Mouse (Mus musculus): ENCODE measurements around the gene P2ry13. TPM values are rescaled to one million over a fixed set of nuclear protein-coding genes. Genes with fewer than 3 reads are reported as not detected.
A peak's percentile ranks its signal among the peaks of the same experiment; 100 is the strongest.

The P2ry13 gene
- polyA plus RNA-seq (2015; fragmentation: Nextera tagmentation; extraction: Ambion mirVana), result 0.63 and 0.73 TPM in 2 replicates

GRCm38 (mm10) chr3:59210727-59211126 is at the start of gene P2ry13:
TSS of gene P2ry13 (minus strand) at chr3:59210882.
- H3K27me3 ChIP-seq, result no peaks in the 10 kb centered on the region
- H3K36me3 ChIP-seq, result no peaks in the 10 kb centered on the region
- no peaks in the 10 kb centered on the region for H3K9me3 ChIP-seq (replicated peaks)
- H3K4me3 ChIP-seq (replicated peaks), result no peak within 1 kb of the TSS
- no peak for ATAC-seq (replicated peaks; ENCODE audit: low FRiP score)
- H3K4me1 ChIP-seq, result peaks cover 5% of the 10 kb centered on the region
- no peak within 1 kb of the TSS for H3K9ac ChIP-seq
- no peak within 1 kb of the TSS for H3K27ac ChIP-seq
- H3K4me2 ChIP-seq, result no peak within 1 kb of the TSS
- 91% methylated on average over 6 of the region's 6 CpGs for WGBS

DNA sequence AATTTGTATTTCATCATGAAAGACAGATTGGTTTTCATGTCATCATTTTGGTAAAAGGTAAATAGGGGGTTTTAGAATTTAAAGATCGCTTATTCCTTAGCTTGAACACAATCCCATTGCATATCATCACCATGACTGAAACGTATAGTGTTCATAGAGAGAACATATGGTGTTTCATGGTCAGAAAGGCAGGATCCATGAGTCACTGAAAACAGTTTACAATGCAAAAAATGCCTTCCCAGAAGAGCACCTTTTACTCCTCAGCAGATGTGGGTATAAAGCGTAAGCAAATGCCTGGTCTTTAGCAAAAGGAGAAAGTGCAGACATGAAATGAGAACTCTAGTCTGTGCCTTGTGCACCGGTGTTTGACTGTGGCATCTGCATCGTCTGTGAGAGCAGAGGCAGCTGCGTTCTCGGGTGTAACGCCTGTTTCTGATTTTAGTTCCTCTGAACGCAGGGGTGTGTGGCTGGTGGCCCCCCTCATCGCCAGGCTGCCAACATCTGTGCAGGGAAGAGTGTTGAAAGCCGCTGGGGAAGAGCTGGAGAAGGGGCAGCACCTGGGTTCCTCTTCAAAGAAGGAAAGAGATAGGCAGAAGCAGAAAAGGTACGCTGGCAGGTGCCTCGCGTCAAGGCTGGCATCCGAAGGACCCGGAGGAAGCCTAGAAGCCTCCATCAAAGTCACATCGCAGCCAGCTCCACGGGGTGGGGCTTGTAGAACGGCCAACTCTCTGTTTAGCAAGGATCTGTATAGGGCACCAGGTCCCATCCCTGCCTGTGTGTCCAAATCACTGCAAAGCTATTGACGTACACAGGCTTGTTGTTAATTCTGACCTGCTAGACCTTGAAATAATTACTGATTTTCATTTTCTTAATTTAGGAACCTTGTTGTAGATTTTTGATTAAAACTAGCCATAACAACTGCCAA is 47.3 kb upstream of the P2ry13 start:
- 0 out of 2 replicates have a peak, but pooled peaks cover 6% of the 10 kb centered on the region for H3K4me1 ChIP-seq
- H3K27me3 ChIP-seq, result no peaks in the 10 kb centered on the region
- no peak overlapping the region for H3K4me2 ChIP-seq
- H3K36me3 ChIP-seq, result no peaks in the 10 kb centered on the region
- H3K9me3 ChIP-seq (replicated peaks), result no peaks in the 10 kb centered on the region
- ATAC-seq (replicated peaks; ENCODE audit: low FRiP score), result no peak
- no peak overlapping the region for H3K9ac ChIP-seq
- no peak overlapping the region for H3K4me3 ChIP-seq (replicated peaks)
- H3K27ac ChIP-seq, result no peak overlapping the region
- WGBS, result 86% methylated on average over 20 of the region's 20 CpGs

- Histone ChIP-seq H3K4me2 (no peak overlapping the region), H3K9me3 (replicated peaks) (no peaks in the 10 kb centered on the region), H3K27ac (no peak overlapping the region), H3K36me3 (no peaks in the 10 kb centered on the region), H3K27me3 (no peaks in the 10 kb centered on the region), H3K9ac (no peak overlapping the region), H3K4me1 (no peaks in the 10 kb centered on the region), H3K4me3 (replicated peaks) (no peak overlapping the region)
- 97% methylated on average over 1 of the region's 1 CpGs for whole genome bisulfite sequencing
- ATAC-seq (replicated peaks; ENCODE audit: low FRiP score), result no peak
These were observed 39.8 kb upstream of the P2ry13 start for GRCm38 (mm10) chr3:59250454-59250853.

DNA sequence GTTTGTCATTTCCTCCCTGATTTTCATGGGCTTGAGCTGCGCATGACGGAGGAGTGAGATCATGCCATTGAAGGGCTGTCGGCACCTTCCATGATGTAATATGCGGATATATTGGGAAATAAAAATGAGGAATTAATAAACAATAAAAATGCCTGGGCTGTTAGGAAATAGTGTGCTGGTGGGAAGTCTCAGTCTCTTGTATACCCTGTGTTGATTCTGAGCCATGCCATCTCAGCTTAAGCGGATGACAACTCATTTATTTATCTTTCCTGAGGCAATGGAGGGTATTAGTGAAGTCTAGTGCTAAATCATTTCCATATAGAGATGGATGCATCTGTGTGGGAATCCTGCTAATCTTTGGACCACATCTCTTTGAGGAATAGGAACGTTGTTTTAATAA is 37.3 kb upstream of the P2ry13 start:
- no peak overlapping the region for H3K4me3 ChIP-seq (replicated peaks)
- ATAC-seq (replicated peaks; ENCODE audit: low FRiP score), result no peak
- H3K9ac ChIP-seq, result no peak overlapping the region
- H3K4me1 ChIP-seq, result no peaks in the 10 kb centered on the region
- no peaks in the 10 kb centered on the region for H3K9me3 ChIP-seq (replicated peaks)
- H3K36me3 ChIP-seq, result no peaks in the 10 kb centered on the region
- WGBS, result 84% methylated on average over 6 of the region's 6 CpGs
- no peaks in the 10 kb centered on the region for H3K27me3 ChIP-seq
- no peak overlapping the region for H3K27ac ChIP-seq
- H3K4me2 ChIP-seq, result no peak overlapping the region

- WGBS, result 56% methylated on average over 6 of the region's 6 CpGs
- Histone ChIP-seq H3K27me3 (no peaks in the 10 kb centered on the region), H3K36me3 (no peaks in the 10 kb centered on the region), H3K9me3 (replicated peaks) (no peaks in the 10 kb centered on the region), H3K4me1 (no peaks in the 10 kb centered on the region), H3K9ac (no peak overlapping the region), H3K27ac (no peak overlapping the region), H3K4me3 (replicated peaks) (no peak overlapping the region), H3K4me2 (no peak overlapping the region)
- no peak for ATAC-seq (replicated peaks; ENCODE audit: low FRiP score)
These were observed 32.7 kb upstream of the P2ry13 start for GRCm38 (mm10) chr3:59243384-59243783.

GRCm38 (mm10) chr3:59234878-59235277 is 24.2 kb upstream of the P2ry13 start:
- no peak overlapping the region for H3K4me2 ChIP-seq
- no peaks in the 10 kb centered on the region for H3K27me3 ChIP-seq
- no peaks in the 10 kb centered on the region for H3K36me3 ChIP-seq
- no peak for ATAC-seq (replicated peaks; ENCODE audit: low FRiP score)
- H3K9ac ChIP-seq, result no peak overlapping the region
- no peak overlapping the region for H3K4me3 ChIP-seq (replicated peaks)
- no peaks in the 10 kb centered on the region for H3K9me3 ChIP-seq (replicated peaks)
- no peak overlapping the region for H3K27ac ChIP-seq
- 68% methylated on average over 5 of the region's 5 CpGs for WGBS
- no peaks in the 10 kb centered on the region for H3K4me1 ChIP-seq

DNA sequence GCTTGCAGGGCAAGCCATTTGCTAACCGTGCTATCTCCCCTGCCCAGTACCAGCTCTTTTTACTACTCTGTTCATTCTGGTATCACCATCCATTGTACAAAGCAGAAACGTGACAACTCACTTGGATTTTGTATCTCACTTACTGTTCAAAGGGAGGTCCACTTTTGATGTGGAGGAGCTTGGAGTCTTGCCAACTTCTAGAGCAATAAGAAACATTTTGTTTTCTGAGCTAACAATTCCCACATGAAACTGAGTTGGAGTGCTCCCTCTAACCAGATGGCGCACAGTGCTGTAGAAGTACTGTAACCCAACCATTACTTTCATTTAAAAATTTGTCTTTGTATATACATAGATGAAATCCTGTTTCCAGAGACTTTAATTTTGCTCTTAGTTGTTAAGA is 20.2 kb upstream of the P2ry13 start:
- Histone ChIP-seq H3K9ac (no peak overlapping the region), H3K27ac (no peak overlapping the region), H3K36me3 (no peaks in the 10 kb centered on the region), H3K9me3 (replicated peaks) (no peaks in the 10 kb centered on the region), H3K4me2 (no peak overlapping the region), H3K4me3 (replicated peaks) (no peak overlapping the region), H3K4me1 (peaks cover 8% of the 10 kb centered on the region), H3K27me3 (no peaks in the 10 kb centered on the region)
- ATAC-seq (replicated peaks; ENCODE audit: low FRiP score), result no peak
- WGBS, result 70% methylated on average over 3 of the region's 3 CpGs

DNA sequence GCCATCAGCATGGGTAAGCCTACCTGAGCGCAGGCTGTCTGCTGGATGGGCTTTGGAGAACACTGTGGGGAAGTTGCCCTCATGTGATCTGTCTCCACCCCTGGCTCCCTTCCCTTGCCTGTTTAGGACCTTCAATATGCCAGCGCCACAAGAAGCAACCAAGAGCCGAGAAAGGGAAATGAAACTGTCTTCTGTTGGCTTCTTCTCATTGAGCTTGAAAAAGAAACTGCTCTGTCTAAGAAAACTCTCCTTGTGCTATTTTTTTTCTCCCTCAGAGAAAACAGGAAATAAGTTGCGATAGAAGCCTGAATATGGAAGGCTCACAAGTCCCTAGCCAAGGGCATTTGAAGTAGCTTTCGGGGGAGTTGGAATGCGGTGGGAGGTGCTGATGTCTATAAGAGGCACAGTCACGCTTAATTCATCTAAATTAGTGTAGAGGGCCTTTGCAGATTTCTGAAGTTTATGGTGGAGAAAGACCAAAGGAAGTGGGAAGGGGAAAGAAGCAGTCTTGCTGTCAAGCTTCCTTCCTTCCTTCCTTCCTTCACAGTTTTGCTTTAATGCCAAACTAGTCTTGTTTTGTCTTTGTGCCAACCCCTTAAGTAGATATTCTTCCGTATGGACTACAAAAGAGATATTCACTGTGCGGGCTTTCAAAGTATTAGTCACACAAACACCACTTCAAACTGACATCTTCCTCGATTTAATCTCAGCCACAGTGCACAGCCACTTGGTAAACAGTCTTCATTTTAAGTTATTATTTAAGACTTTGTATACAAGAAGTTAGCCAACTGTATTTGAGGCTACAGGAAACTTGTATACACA is 18.3 kb upstream of the P2ry13 start:
- WGBS, result 47% methylated on average over 10 of the region's 10 CpGs
- no peaks in the 10 kb centered on the region for H3K36me3 ChIP-seq
- peaks cover 8% of the 10 kb centered on the region for H3K4me1 ChIP-seq
- peak; percentile 56 for ATAC-seq (replicated peaks; ENCODE audit: low FRiP score)
- H3K9ac ChIP-seq, result no peak overlapping the region
- no peak overlapping the region; the same call in 1 of the 2 replicates for H3K4me2 ChIP-seq
- no peaks in the 10 kb centered on the region for H3K9me3 ChIP-seq (replicated peaks)
- H3K27me3 ChIP-seq, result no peaks in the 10 kb centered on the region
- H3K4me3 ChIP-seq (replicated peaks), result no peak overlapping the region
- peak overlapping the region; percentile 81 for H3K27ac ChIP-seq

DNA sequence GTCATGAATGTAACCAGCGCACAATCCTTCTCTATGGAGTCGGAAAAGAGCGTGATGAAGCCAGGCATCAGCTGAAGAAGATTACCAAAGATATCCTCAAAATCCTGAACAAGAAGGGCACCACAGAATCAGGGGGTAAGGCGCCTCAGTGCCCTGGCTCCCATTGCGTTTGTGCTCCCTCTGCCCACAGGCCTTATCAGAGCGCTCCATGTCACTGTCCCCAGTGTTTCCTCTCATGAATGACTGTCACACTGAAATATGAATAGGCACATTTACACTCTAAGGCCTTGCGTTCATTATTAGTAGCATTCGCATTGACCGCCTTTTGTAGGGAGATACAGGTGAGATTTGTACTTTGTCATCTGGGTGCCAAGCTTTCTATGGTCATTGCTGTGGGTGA is 17.0 kb upstream of the P2ry13 start:
- no peak overlapping the region for H3K27ac ChIP-seq
- no peaks in the 10 kb centered on the region for H3K36me3 ChIP-seq
- H3K4me3 ChIP-seq (replicated peaks), result no peak overlapping the region
- H3K4me1 ChIP-seq, result peaks cover 8% of the 10 kb centered on the region
- no peak for ATAC-seq (replicated peaks; ENCODE audit: low FRiP score)
- no peak overlapping the region for H3K4me2 ChIP-seq
- 96% methylated on average over 9 of the region's 9 CpGs for WGBS
- H3K9ac ChIP-seq, result no peak overlapping the region
- H3K9me3 ChIP-seq (replicated peaks), result no peaks in the 10 kb centered on the region
- no peaks in the 10 kb centered on the region for H3K27me3 ChIP-seq

DNA sequence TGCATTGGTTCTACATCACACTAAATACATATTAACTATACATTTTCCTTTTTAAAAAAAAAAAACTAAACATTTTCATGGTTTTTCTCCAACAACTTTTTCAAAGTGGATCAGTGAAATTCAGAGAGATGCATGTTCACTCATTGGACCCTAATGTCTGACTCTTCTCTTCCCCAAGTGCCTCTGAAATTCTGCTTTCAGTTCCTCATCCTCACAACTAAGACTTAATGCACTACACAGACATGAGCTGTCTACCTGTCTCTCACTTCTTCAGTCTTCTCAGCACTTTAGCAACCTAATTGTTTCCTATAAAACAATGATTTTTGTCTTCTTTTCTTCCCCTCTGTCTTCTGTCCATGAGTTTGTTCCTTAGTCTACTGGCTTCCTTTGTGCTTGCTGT is 14.7 kb upstream of the P2ry13 start:
- Histone ChIP-seq H3K36me3 (no peaks in the 10 kb centered on the region), H3K27me3 (no peaks in the 10 kb centered on the region), H3K4me1 (peaks cover 8% of the 10 kb centered on the region), H3K9me3 (replicated peaks) (no peaks in the 10 kb centered on the region), H3K4me3 (replicated peaks) (no peak overlapping the region), H3K9ac (no peak overlapping the region), H3K27ac (no peak overlapping the region), H3K4me2 (no peak overlapping the region)
- no peak for ATAC-seq (replicated peaks; ENCODE audit: low FRiP score)

DNA sequence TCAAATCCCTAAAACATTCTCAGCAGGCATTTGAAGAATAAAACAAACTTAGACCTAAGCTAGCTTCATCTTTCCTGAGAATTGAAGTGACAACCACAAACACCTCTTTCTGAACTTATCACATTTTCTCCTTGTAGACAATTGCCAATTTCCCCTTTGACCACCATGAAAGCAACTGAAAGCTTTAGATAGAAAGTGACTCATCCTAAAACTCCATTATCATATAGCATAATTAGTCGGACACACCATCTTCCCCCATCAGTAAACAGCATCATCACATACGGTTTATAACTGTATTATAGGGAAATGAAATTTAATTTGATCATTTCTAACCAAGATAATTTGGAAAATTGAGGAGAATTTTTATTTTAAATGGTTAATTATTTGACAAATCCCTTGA is 11.6 kb upstream of the P2ry13 start:
- no peaks in the 10 kb centered on the region for H3K27me3 ChIP-seq
- no peak for ATAC-seq (replicated peaks; ENCODE audit: low FRiP score)
- no peak overlapping the region for H3K4me2 ChIP-seq
- H3K27ac ChIP-seq, result no peak overlapping the region
- H3K9ac ChIP-seq, result no peak overlapping the region
- H3K4me3 ChIP-seq (replicated peaks), result no peak overlapping the region
- H3K9me3 ChIP-seq (replicated peaks), result no peaks in the 10 kb centered on the region
- H3K36me3 ChIP-seq, result no peaks in the 10 kb centered on the region
- no peaks in the 10 kb centered on the region for H3K4me1 ChIP-seq
- 86% methylated on average over 2 of the region's 2 CpGs for WGBS

GRCm38 (mm10) chr3:59219326-59219725 is 8.6 kb upstream of the P2ry13 start:
- H3K9ac ChIP-seq, result no peak overlapping the region
- no peaks in the 10 kb centered on the region for H3K9me3 ChIP-seq (replicated peaks)
- H3K4me2 ChIP-seq, result no peak overlapping the region
- H3K4me1 ChIP-seq, result no peaks in the 10 kb centered on the region
- no peak for ATAC-seq (replicated peaks; ENCODE audit: low FRiP score)
- WGBS, result 87% methylated on average over 2 of the region's 2 CpGs
- no peak overlapping the region for H3K27ac ChIP-seq
- no peak overlapping the region for H3K4me3 ChIP-seq (replicated peaks)
- no peaks in the 10 kb centered on the region for H3K36me3 ChIP-seq
- no peaks in the 10 kb centered on the region for H3K27me3 ChIP-seq
